Mouse (Mus musculus): ENCODE data around the gene Ulk1. TPM values are rescaled to one million over a fixed set of nuclear protein-coding genes. Genes with fewer than 3 reads are reported as not detected.
A peak's percentile ranks its signal among the peaks of the same experiment; 100 is the strongest.

The Ulk1 gene
- polyA plus RNA-seq, 1 experiment from 2014 or later, result 12.0 TPM

DNA sequence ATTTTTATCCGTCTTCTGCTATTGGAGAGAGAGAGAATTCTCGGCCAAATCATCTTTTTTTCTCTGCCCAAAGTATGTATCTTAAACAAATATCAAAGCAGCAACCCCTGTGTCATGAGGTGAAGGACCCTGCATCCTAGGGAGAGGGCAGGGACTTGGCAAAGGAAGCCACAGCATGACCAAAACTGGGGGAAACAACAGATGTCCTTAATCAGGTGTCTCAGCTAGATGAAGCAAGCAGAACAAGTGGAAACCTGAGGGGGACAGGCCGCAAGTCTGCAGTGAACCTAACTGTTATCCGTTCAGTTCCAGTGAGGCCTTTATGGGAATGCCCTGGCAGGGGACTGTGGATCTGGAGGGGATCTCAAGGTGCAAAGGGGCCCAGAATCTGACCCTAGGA, 2.4 kb downstream of the Ulk1 start:
- Histone ChIP-seq H3K9ac (ENCODE audit: low read length) (peak overlapping the region; percentile 98), H3K27ac (ENCODE audit: low read length) (peak overlapping the region; percentile 91), H3K4me3 (replicated peaks; ENCODE audit: low read length) (peak overlapping the region; percentile 87), H3K27me3 (ENCODE audit: control insufficient read depth, insufficient read depth, low read length) (no peaks in the 10 kb centered on the region), H3K36me3 (ENCODE audit: control insufficient read depth, insufficient read depth, low read length) (peaks cover 3% of the 10 kb centered on the region; the same call in 1 of the 2 replicates), H3K4me2 (ENCODE audit: low read depth, low read length) (peak overlapping the region; percentile 96), H3K4me1 (ENCODE audit: control insufficient read depth, insufficient read depth, low read length) (peaks cover 32% of the 10 kb centered on the region), H3K9me3 (replicated peaks; ENCODE audit: control insufficient read depth, low read length) (no peaks in the 10 kb centered on the region)
- 69% methylated on average over 4 of the region's 4 CpGs for WGBS
- ATAC-seq (ENCODE audit: insufficient read depth, low FRiP score), result no peak

DNA sequence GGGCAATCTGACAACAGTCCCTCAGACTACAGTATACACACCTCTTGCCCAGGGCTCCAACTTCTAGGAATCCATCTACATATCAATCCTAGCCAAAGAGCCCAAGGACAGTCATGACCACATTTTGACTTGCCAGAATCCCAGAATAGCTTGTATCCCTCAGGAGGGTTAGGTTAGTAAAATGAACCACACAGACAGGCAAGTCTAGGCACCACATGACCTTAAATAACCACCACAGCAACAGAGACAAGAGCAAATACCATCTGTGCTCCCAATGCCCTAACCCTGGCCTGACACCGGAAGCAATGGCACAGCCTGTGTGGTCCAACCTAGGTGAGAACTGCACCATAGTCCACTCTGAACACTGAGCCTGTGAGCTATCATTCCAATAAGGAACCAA, 3.2 kb downstream of the Ulk1 start:
- H3K36me3 ChIP-seq (ENCODE audit: control insufficient read depth, insufficient read depth, low read length), result peaks cover 3% of the 10 kb centered on the region; the same call in 1 of the 2 replicates
- no peaks in the 10 kb centered on the region for H3K27me3 ChIP-seq (ENCODE audit: control insufficient read depth, insufficient read depth, low read length)
- peaks cover 32% of the 10 kb centered on the region for H3K4me1 ChIP-seq (ENCODE audit: control insufficient read depth, insufficient read depth, low read length)
- H3K4me2 ChIP-seq (ENCODE audit: low read depth, low read length), result no peak overlapping the region
- WGBS, result 92% methylated on average over 1 of the region's 1 CpGs
- no peak overlapping the region for H3K9ac ChIP-seq (ENCODE audit: low read length)
- H3K27ac ChIP-seq (ENCODE audit: low read length), result no peak overlapping the region
- H3K9me3 ChIP-seq (replicated peaks; ENCODE audit: control insufficient read depth, low read length), result no peaks in the 10 kb centered on the region
- ATAC-seq (ENCODE audit: insufficient read depth, low FRiP score), result no peak
- no peak overlapping the region for H3K4me3 ChIP-seq (replicated peaks; ENCODE audit: low read length)

- Histone ChIP-seq H3K9ac (ENCODE audit: low read length) (no peak overlapping the region), H3K27ac (ENCODE audit: low read length) (no peak overlapping the region), H3K36me3 (ENCODE audit: control insufficient read depth, insufficient read depth, low read length) (peaks cover 3% of the 10 kb centered on the region; the same call in 1 of the 2 replicates), H3K4me2 (ENCODE audit: low read depth, low read length) (no peak overlapping the region), H3K9me3 (replicated peaks; ENCODE audit: control insufficient read depth, low read length) (no peaks in the 10 kb centered on the region), H3K4me1 (ENCODE audit: control insufficient read depth, insufficient read depth, low read length) (peaks cover 33% of the 10 kb centered on the region), H3K27me3 (ENCODE audit: control insufficient read depth, insufficient read depth, low read length) (no peaks in the 10 kb centered on the region), H3K4me3 (replicated peaks; ENCODE audit: low read length) (no peak overlapping the region)
- 86% methylated on average over 4 of the region's 4 CpGs for WGBS
- no peak for ATAC-seq (ENCODE audit: insufficient read depth, low FRiP score)
Measured at GRCm38 (mm10) chr5:110806154-110806553, 3.7 kb downstream of the Ulk1 start.

- Histone ChIP-seq H3K27ac (ENCODE audit: low read length) (no peak overlapping the region), H3K9ac (ENCODE audit: low read length) (no peak overlapping the region), H3K4me2 (ENCODE audit: low read depth, low read length) (no peak overlapping the region), H3K4me3 (replicated peaks; ENCODE audit: low read length) (no peak overlapping the region), H3K4me1 (ENCODE audit: control insufficient read depth, insufficient read depth, low read length) (peaks cover 37% of the 10 kb centered on the region), H3K9me3 (replicated peaks; ENCODE audit: control insufficient read depth, low read length) (no peaks in the 10 kb centered on the region), H3K36me3 (ENCODE audit: control insufficient read depth, insufficient read depth, low read length) (peaks cover 3% of the 10 kb centered on the region; the same call in 1 of the 2 replicates), H3K27me3 (ENCODE audit: control insufficient read depth, insufficient read depth, low read length) (no peaks in the 10 kb centered on the region)
- no peak for ATAC-seq (ENCODE audit: insufficient read depth, low FRiP score)
- WGBS, result 77% methylated on average over 7 of the region's 7 CpGs
Measured at GRCm38 (mm10) chr5:110804012-110804743, 5.7 kb downstream of the Ulk1 start.

DNA sequence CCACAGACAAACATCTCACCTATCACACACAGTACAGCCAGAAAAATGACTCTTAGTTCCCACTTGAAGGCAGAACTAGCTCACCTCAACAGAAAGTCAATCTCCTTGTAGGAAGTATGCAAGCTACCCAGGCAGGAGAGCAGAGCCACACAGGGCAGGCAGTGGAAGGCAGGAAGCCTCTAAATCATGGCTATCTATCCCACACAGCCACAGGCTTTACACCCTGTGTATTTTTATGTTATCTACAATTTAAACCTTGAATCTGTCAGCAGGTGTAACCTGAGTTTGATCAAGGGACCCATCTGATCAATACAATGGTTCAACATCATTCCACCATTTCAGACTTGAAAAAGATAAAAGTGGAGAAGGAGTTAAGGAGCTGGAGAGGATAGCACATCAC, 7.1 kb downstream of the Ulk1 start:
- peaks cover 26% of the 10 kb centered on the region for H3K4me1 ChIP-seq (ENCODE audit: control insufficient read depth, insufficient read depth, low read length)
- ATAC-seq (ENCODE audit: insufficient read depth, low FRiP score), result no peak
- no peak overlapping the region; the same call in 1 of the 2 replicates for H3K9ac ChIP-seq (ENCODE audit: low read length)
- H3K36me3 ChIP-seq (ENCODE audit: control insufficient read depth, insufficient read depth, low read length), result peaks cover 8% of the 10 kb centered on the region; the same call in 1 of the 2 replicates
- H3K4me3 ChIP-seq (replicated peaks; ENCODE audit: low read length), result no peak overlapping the region
- no peak overlapping the region for H3K4me2 ChIP-seq (ENCODE audit: low read depth, low read length)
- no peaks in the 10 kb centered on the region for H3K27me3 ChIP-seq (ENCODE audit: control insufficient read depth, insufficient read depth, low read length)
- H3K9me3 ChIP-seq (replicated peaks; ENCODE audit: control insufficient read depth, low read length), result no peaks in the 10 kb centered on the region
- no peak overlapping the region for H3K27ac ChIP-seq (ENCODE audit: low read length)

GRCm38 (mm10) chr5:110802186-110802585, 7.7 kb downstream of the Ulk1 start:
- Histone ChIP-seq H3K27me3 (ENCODE audit: control insufficient read depth, insufficient read depth, low read length) (no peaks in the 10 kb centered on the region), H3K4me3 (replicated peaks; ENCODE audit: low read length) (no peak overlapping the region), H3K4me1 (ENCODE audit: control insufficient read depth, insufficient read depth, low read length) (peaks cover 20% of the 10 kb centered on the region), H3K9me3 (replicated peaks; ENCODE audit: control insufficient read depth, low read length) (no peaks in the 10 kb centered on the region), H3K9ac (ENCODE audit: low read length) (peak overlapping the region; percentile 23; the same call in 1 of the 2 replicates), H3K36me3 (ENCODE audit: control insufficient read depth, insufficient read depth, low read length) (peaks cover 9% of the 10 kb centered on the region; the same call in 1 of the 2 replicates), H3K27ac (ENCODE audit: low read length) (peak overlapping the region; percentile 47; the same call in 1 of the 2 replicates), H3K4me2 (ENCODE audit: low read depth, low read length) (no peak overlapping the region)
- no peak for ATAC-seq (ENCODE audit: insufficient read depth, low FRiP score)
- WGBS, result 80% methylated on average over 4 of the region's 4 CpGs

DNA sequence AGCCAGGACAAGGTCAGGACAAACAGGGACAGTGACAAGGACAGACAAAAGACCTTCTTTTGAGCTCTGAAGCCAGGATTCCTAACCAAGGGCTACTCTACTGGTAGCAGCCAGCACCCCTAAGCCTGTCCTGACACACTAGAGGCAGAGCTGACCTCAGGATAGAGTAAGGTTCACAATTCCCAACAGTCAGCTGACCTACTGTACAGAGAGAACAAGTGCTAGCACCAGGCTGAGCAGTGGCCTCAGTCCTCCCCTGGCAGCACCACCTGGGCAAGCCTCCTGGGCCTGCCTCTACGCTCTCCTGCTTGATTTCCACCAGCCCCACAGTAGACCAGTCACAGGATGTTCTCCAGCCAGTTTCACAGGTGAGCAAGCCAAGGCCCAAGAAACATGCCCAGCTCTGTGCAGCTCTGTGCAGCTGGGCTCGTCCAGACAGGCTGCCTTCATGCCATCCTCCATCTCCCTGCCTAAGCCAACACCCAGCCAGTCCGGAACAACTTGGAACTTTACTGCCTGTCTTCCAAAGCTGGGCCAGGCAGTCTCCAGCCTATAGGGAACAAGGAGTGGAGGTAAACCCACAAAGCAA, 8.8 kb downstream of the Ulk1 start:
- peak; percentile 63 for ATAC-seq (ENCODE audit: insufficient read depth, low FRiP score)
- Histone ChIP-seq H3K4me3 (replicated peaks; ENCODE audit: low read length) (no peak overlapping the region), H3K9me3 (replicated peaks; ENCODE audit: control insufficient read depth, low read length) (no peaks in the 10 kb centered on the region), H3K27me3 (ENCODE audit: control insufficient read depth, insufficient read depth, low read length) (no peaks in the 10 kb centered on the region), H3K9ac (ENCODE audit: low read length) (no peak overlapping the region), H3K27ac (ENCODE audit: low read length) (peak overlapping the region; percentile 82), H3K4me1 (ENCODE audit: control insufficient read depth, insufficient read depth, low read length) (peaks cover 10% of the 10 kb centered on the region), H3K4me2 (ENCODE audit: low read depth, low read length) (no peak overlapping the region), H3K36me3 (ENCODE audit: control insufficient read depth, insufficient read depth, low read length) (peaks cover 14% of the 10 kb centered on the region; the same call in 1 of the 2 replicates)
- WGBS, result 83% methylated on average over 3 of the region's 3 CpGs

DNA sequence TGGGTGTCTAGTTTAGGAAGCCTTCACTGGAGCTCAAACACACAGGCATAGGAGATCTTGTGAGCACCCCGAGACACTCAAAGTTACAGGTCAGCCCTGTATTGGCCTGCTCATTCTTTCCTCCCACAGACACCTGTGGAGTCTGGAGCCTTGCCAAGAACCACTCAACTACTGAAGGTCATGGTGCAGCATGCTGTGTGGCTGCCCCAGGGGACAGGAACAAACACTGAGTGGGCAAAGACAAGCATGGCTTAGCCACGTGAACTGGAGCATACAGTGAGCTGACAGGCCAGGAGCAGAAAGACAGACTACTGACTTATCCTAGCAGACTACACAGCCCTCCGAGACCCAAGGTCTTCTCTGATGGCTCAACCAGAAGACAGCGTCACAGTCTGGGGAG, 12.2 kb downstream of the Ulk1 start:
- Histone ChIP-seq H3K9ac (ENCODE audit: low read length) (no peak overlapping the region), H3K36me3 (ENCODE audit: control insufficient read depth, insufficient read depth, low read length) (peaks cover 27% of the 10 kb centered on the region), H3K4me1 (ENCODE audit: control insufficient read depth, insufficient read depth, low read length) (peaks cover 5% of the 10 kb centered on the region; the same call in 1 of the 2 replicates), H3K4me2 (ENCODE audit: low read depth, low read length) (no peak overlapping the region), H3K4me3 (replicated peaks; ENCODE audit: low read length) (no peak overlapping the region), H3K9me3 (replicated peaks; ENCODE audit: control insufficient read depth, low read length) (no peaks in the 10 kb centered on the region), H3K27ac (ENCODE audit: low read length) (no peak overlapping the region), H3K27me3 (ENCODE audit: control insufficient read depth, insufficient read depth, low read length) (no peaks in the 10 kb centered on the region)
- WGBS, result 66% methylated on average over 4 of the region's 4 CpGs
- ATAC-seq (ENCODE audit: insufficient read depth, low FRiP score), result peak; percentile 71

- Histone ChIP-seq H3K4me3 (replicated peaks; ENCODE audit: low read length) (no peak overlapping the region), H3K9ac (ENCODE audit: low read length) (no peak overlapping the region)
- 95% methylated on average over 7 of the region's 7 CpGs for WGBS
Measured at GRCm38 (mm10) chr5:110794363-110794762, 15.5 kb downstream of the Ulk1 start.

More at GRCm38 (mm10) chr5:110794363-110794762, 15.5 kb downstream of the Ulk1 start:
- Histone ChIP-seq H3K4me1 (ENCODE audit: control insufficient read depth, insufficient read depth, low read length) (no peaks in the 10 kb centered on the region), H3K27me3 (ENCODE audit: control insufficient read depth, insufficient read depth, low read length) (no peaks in the 10 kb centered on the region), H3K27ac (ENCODE audit: low read length) (no peak overlapping the region), H3K9me3 (replicated peaks; ENCODE audit: control insufficient read depth, low read length) (no peaks in the 10 kb centered on the region), H3K36me3 (ENCODE audit: control insufficient read depth, insufficient read depth, low read length) (peaks cover 37% of the 10 kb centered on the region), H3K4me2 (ENCODE audit: low read depth, low read length) (no peak overlapping the region)
- ATAC-seq (ENCODE audit: insufficient read depth, low FRiP score), result no peak
